Mouse (Mus musculus) spleen, adult 2 months (tissue): ENCODE results near the gene Kirrel3. TPM values are rescaled to one million over a fixed set of nuclear protein-coding genes. Genes with fewer than 3 reads are reported as not detected.

Source experiments
- DNase-seq, 2 experiments: peaks; one replicate each; pipeline versions ENCODE4 v3.0.0 to v3.0.0-alpha.2; 2012 to 2021; ENCODE audit warnings: low spot score in 2 of 2, low read depth in 1 of 2
- H3K27ac ChIP-seq: fragments of 200-500 bp; 2 replicates; pipeline ENCODE4 v1.5.1; 2012; ENCODE audit warnings: low read length, inconsistent platforms; ENCODE audit not compliant: insufficient read depth
- H3K27me3 ChIP-seq: fragments of 200-500 bp; 2 replicates; pipeline ENCODE4 v1.6.1; 2012; ENCODE audit warnings: mild to moderate bottlenecking, moderate library complexity, low read length, inconsistent platforms; ENCODE audit not compliant: control insufficient read depth, insufficient read depth
- H3K36me3 ChIP-seq: fragments of 200-500 bp; 2 replicates; pipeline ENCODE4 v1.6.1; 2012; ENCODE audit warnings: mild to moderate bottlenecking, low read length, inconsistent platforms; ENCODE audit not compliant: control insufficient read depth, insufficient read depth
- H3K4me1 ChIP-seq: fragments of 200-500 bp; 2 replicates; pipeline ENCODE4 v1.6.1; 2011; ENCODE audit warnings: inconsistent platforms; ENCODE audit not compliant: control insufficient read depth, insufficient read depth, insufficient read length
- H3K4me3 ChIP-seq: fragments of 200-500 bp; 2 replicates; pipeline ENCODE4 v1.5.1; 2011; ENCODE audit warnings: mild to moderate bottlenecking, inconsistent platforms; ENCODE audit not compliant: insufficient read depth, insufficient read length; ENCODE audit errors: extremely low read depth
- CTCF ChIP-seq: fragments of 200-500 bp; IDR thresholded peaks from 2 replicates; pipeline ENCODE4 v1.5.1; 2011; ENCODE audit warnings: mild to moderate bottlenecking, inconsistent platforms; ENCODE audit not compliant: insufficient read depth, insufficient read length, insufficient replicate concordance; ENCODE audit errors: extremely low read depth
- POLR2A ChIP-seq: fragments of 200-500 bp; IDR thresholded peaks from 2 replicates; pipeline ENCODE4 v1.6.1; 2011; ENCODE audit warnings: low read depth, low read length, inconsistent platforms
- WGBS: fragments of 180-500 bp; shearing (Covaris S2); methylation state at CpG from one replicate; pipeline ENCODE4 v1.1.7; 2018; 5-methylcytosine and 5-hydroxymethylcytosine counted together
- polyA plus RNA-seq: library from polyadenylated mRNA; depleted of rRNA; stranded (reverse); fragments of >200 nt; gene quantifications from 2 replicates; pipeline ENCODE4 v1.2.3, GENCODE M21; 2012

The Kirrel3 gene
- polyA plus RNA-seq, 1 experiment = 0.23 TPM

DNA sequence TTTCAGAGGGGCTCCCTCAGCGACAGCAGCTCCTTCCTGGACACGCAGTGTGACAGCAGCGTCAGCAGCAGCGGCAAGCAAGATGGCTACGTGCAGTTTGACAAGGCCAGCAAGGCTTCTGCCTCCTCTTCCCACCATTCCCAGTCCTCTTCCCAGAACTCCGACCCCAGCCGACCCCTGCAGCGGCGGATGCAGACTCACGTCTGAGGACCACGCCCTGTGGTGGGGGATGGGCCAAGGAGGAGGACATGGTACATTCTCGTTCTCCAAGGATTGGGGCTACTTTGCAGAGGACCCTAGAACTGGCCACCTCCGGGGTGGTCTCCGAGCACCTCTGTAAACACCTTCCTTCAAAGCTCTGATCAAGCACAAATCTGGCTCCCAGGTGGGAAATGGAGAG, 549.4 kb downstream of the Kirrel3 start:
- Histone ChIP-seq H3K36me3 (no peaks in the 10 kb centered on the region), H3K4me3 (no peak overlapping the region), H3K27me3 (no peaks in the 10 kb centered on the region), H3K27ac (no peak overlapping the region), H3K4me1 (no peaks in the 10 kb centered on the region)
- DNase-seq = no peak
- 73% methylated on average over 14 of the region's 14 CpGs for WGBS
- TF ChIP-seq POLR2A (no peak), CTCF (no peak)

DNA sequence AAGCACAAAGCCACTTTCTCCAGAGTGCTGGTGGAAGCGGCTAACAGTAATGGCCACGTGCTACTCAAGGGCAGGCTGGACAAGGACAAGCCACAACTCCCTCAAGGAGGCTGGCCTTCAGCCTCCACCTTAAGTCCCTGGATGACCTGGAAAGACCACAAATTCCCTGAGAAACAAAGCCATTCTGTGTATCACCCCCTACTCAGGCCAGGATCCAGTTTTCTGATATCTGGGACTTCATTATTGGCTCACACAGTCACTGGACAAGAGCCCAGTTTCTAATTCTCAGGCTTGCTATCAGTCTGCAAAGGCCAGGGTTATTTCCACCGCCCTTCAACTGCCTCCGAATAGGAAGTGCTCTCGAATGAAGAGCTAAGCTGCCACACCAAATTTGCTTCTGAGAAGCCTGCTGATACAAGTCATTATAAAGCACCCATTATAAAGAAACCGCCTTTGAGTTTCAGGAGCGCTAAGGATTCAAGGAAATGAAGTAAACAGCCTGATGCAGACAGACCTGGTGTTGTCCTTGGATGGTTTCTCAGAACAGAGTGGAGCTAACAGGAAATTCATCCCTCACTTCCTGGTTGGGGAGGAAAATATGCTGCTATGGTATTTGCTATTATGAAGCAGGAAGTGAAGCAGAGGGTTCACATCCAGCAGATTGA, 553.4 kb downstream of the Kirrel3 start:
- Histone ChIP-seq H3K4me1 (peaks cover 3% of the 10 kb centered on the region; the same call in 1 of the 2 replicates), H3K4me3 (no peak overlapping the region), H3K27me3 (no peaks in the 10 kb centered on the region), H3K36me3 (no peaks in the 10 kb centered on the region), H3K27ac (peak overlapping the region; percentile 25; the same call in 1 of the 2 replicates)
- WGBS = 56% methylated on average over 7 of the region's 7 CpGs
- no peak for DNase-seq
- no peak for TF ChIP-seq CTCF
- TF ChIP-seq POLR2A = no peak

DNA sequence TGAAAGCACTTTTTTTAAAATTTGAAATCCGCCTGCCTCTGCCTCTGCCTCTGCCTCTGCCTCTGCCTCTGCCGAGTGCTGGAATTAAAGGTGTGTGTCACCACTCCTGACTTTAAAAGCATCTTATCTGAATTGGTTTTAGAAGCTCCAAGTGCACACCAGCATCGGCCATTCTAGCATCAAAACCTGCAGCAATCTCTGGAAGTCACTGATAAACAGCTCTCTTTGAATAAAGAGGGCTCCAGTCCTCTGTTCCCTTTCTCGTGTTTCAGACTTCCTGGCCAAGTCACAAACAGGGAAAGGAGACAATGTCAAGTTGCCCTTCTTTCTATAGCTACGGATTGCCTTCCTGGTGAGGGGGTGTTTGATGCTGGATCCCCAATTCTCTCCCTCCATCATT, 554.2 kb downstream of the Kirrel3 start:
- no peaks in the 10 kb centered on the region for H3K27me3 ChIP-seq
- 41% methylated on average over 5 of the region's 5 CpGs for whole genome bisulfite sequencing
- H3K4me3 ChIP-seq = no peak overlapping the region
- H3K36me3 ChIP-seq = no peaks in the 10 kb centered on the region
- DNase-seq = no peak
- no peak overlapping the region for H3K27ac ChIP-seq
- TF ChIP-seq CTCF (no peak), POLR2A (no peak)
- H3K4me1 ChIP-seq = peaks cover 3% of the 10 kb centered on the region; the same call in 1 of the 2 replicates

DNA sequence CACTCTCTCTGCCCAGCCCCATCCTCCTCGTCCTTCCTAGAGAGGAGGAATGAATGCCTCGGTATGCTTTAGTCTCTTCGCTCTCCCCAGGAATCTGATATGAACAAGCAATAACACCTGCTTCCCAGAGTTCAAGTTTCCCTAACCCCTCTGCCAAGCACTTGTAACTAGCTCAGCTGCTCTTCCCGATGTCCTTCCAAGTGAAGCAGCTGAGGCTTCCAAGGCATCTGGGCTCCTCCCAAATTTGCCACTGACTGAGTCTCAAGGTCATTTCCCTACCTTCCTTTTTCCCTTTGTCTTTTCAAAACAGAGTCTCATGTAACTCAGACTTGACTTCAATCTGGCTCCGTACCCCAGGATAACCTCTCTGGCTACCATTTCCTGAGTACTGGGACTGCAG, 555.8 kb downstream of the Kirrel3 start:
- peaks cover 3% of the 10 kb centered on the region; the same call in 1 of the 2 replicates for H3K4me1 ChIP-seq
- no peaks in the 10 kb centered on the region for H3K27me3 ChIP-seq
- no peaks in the 10 kb centered on the region for H3K36me3 ChIP-seq
- TF ChIP-seq CTCF (no peak), POLR2A (no peak)
- no peak overlapping the region for H3K4me3 ChIP-seq
- DNase-seq = no peak
- H3K27ac ChIP-seq = no peak overlapping the region
- WGBS = 84% methylated on average over 5 of the region's 5 CpGs

DNA sequence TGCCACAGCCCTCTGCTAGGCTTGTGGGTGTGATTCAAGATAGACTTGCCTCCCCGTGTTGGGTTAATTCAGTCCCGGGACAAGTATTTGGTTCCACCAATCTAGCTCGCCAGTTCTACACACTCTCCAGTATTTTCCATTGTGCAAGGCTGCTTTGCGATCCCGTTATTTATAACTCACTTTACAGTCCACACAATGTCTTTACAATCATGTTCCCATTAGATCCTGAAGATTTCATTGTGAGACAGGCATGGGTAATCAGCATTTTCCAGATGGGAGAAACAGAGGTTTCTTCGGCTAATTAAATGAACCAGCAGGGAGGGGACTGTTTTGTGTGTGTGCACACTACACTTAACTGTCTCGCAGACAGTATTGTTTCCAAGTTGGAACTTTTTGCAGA, 557.9 kb downstream of the Kirrel3 start:
- no peak for DNase-seq
- H3K36me3 ChIP-seq = no peaks in the 10 kb centered on the region
- no peaks in the 10 kb centered on the region for H3K27me3 ChIP-seq
- H3K4me3 ChIP-seq = no peak overlapping the region
- peaks cover 3% of the 10 kb centered on the region; the same call in 1 of the 2 replicates for H3K4me1 ChIP-seq
- H3K27ac ChIP-seq = no peak overlapping the region
- TF ChIP-seq POLR2A = no peak
- 87% methylated on average over 7 of the region's 7 CpGs for WGBS

DNA sequence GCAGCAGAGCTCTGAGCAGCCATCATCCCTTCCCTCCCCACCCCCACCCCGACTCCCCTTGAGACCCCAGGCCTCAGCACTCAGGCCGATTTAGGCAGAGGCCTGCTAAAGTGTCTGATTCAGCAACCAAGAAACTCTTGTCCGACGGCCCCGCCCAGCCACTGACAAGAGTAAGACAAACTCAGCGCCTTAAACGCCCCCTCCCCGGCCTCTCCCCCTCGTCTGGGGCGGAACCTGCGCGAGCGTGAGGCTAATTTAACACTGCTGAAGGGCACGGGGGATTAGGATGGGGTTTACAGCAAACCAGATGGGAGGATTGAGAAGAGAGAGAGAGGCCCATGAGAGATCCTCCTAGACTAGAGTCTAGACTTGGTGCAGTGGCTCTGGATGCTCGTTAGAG, 558.8 kb downstream of the Kirrel3 start:
- Histone ChIP-seq H3K4me3 (no peak overlapping the region), H3K27ac (no peak overlapping the region), H3K4me1 (peaks cover 3% of the 10 kb centered on the region; the same call in 1 of the 2 replicates), H3K27me3 (no peaks in the 10 kb centered on the region), H3K36me3 (no peaks in the 10 kb centered on the region)
- DNase-seq = no peak
- 87% methylated on average over 15 of the region's 15 CpGs for WGBS
- TF ChIP-seq CTCF (no peak), POLR2A (no peak)

DNA sequence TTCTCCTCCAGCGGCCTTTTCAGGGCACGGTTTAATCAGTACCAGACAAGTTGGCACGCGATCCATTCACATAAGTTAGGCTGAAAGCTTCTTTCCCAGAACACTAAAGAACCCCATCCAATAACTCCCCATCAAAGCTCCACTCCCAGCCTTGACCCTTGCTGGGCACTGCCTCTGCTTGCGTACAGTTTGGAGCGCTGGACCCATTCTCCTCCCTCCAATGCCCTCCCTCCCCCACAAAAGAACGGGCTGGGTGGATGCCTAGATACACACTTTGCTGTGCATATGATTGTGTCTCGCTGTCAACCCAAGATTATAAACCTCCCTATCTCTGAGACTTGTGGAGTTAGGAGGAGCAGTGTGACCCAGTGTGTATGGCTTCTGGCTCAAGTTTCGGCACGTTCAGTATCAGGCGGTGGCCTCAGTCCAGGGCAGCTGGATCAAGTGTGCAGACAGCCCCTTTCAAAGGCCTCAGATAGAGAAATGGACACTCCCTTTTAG, 559.4 kb downstream of the Kirrel3 start:
- DNase-seq = no peak
- Histone ChIP-seq H3K27ac (no peak overlapping the region), H3K4me3 (no peak overlapping the region), H3K36me3 (no peaks in the 10 kb centered on the region), H3K4me1 (peaks cover 3% of the 10 kb centered on the region; the same call in 1 of the 2 replicates), H3K27me3 (no peaks in the 10 kb centered on the region)
- TF ChIP-seq POLR2A (no peak), CTCF (no peak)
- 83% methylated on average over 11 of the region's 11 CpGs for WGBS
